Mouse (Mus musculus): ENCODE data around the gene Inhbc.

The Inhbc gene

GRCm38 (mm10) chr10:127351285-127351595 is 19.0 kb downstream of the Inhbc start:
- no peak for DNase-seq

- peak; percentile 46 to 70 for DNase-seq
Measured at GRCm38 (mm10) chr10:127350594-127351284, 19.5 kb downstream of the Inhbc start.

- no peak for DNase-seq
Measured at GRCm38 (mm10) chr10:127349810-127350209, 20.4 kb downstream of the Inhbc start.

GRCm38 (mm10) chr10:127348957-127349356 is 21.3 kb downstream of the Inhbc start:
- DNase-seq, result no peak

GRCm38 (mm10) chr10:127346173-127346572 is 24.1 kb downstream of the Inhbc start:
- no peak for DNase-seq

GRCm38 (mm10) chr10:127343029-127343428 is 27.2 kb downstream of the Inhbc start:
- no peak for DNase-seq

- peak; percentile 84 to 88 for DNase-seq
Measured at GRCm38 (mm10) chr10:127341891-127342639, 28.2 kb downstream of the Inhbc start, which contains the start of gene Gli1. Gene Gli1 (minus strand): TSS chr10:127341974.

GRCm38 (mm10) chr10:127341360-127341690 is 28.9 kb downstream of the Inhbc start:
- DNase-seq, result no peak

- no peak for DNase-seq
Measured at GRCm38 (mm10) chr10:127340577-127341359, 29.5 kb downstream of the Inhbc start.

- DNase-seq, result peak in 1 of 2 experiments; percentile 51
Measured at GRCm38 (mm10) chr10:127339683-127340576, 30.3 kb downstream of the Inhbc start.

- peak; percentile 85 to 90 for DNase-seq
Measured at GRCm38 (mm10) chr10:127338930-127339682, 31.1 kb downstream of the Inhbc start.

GRCm38 (mm10) chr10:127337536-127338099 is 32.6 kb downstream of the Inhbc start:
- no peak for DNase-seq

GRCm38 (mm10) chr10:127336952-127337351 is 33.3 kb downstream of the Inhbc start:
- DNase-seq, result no peak

- DNase-seq, result no peak
Measured at GRCm38 (mm10) chr10:127335271-127335670, 35.0 kb downstream of the Inhbc start.

GRCm38 (mm10) chr10:127333152-127333551 is 37.1 kb downstream of the Inhbc start:
- no peak for DNase-seq

GRCm38 (mm10) chr10:127332211-127332874 is 37.9 kb downstream of the Inhbc start:
- DNase-seq, result no peak

GRCm38 (mm10) chr10:127330212-127330611 is 40.0 kb downstream of the Inhbc start:
- DNase-seq, result no peak

GRCm38 (mm10) chr10:127327461-127328145 is 42.6 kb downstream of the Inhbc start:
- DNase-seq, result no peak

GRCm38 (mm10) chr10:127326828-127327227 is 43.4 kb downstream of the Inhbc start:
- no peak for DNase-seq
